Mouse (Mus musculus) olfactory bulb, adult 2 months (tissue): ENCODE measurements around the gene Kcnn3.

Experiments
- CTCF ChIP-seq: fragments of 200-500 bp; IDR thresholded peaks from 2 replicates; pipeline ENCODE4 v1.5.1; 2012; ENCODE audit warnings: low read depth, mild to moderate bottlenecking, low read length, moderate library complexity; ENCODE audit not compliant: insufficient read depth
- POLR2A ChIP-seq: fragments of 200-500 bp; IDR thresholded peaks from 2 replicates; pipeline ENCODE4 v1.6.1; 2012; ENCODE audit warnings: mild to moderate bottlenecking, low read depth, low read length, moderate library complexity; ENCODE audit not compliant: insufficient read depth

DNA sequence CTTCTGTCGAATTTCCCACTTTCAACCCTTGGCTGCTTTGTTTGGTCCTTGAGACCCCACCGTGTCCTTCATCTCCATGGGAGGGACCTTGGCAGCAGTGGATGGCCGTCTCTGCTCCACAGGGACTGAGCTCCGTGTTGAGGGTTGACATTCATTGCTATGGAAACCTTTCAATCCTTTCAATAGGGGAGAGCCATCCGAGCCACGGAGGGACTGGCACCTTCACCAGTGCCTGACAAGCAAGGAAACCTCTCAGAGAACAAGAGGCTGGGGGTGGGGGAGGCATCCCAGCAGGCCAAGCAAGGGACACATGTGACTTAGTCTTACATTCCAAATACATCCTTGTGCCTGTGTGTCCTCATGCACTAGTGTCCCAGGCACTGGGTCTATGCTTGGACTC, 102.9 kb downstream of the Kcnn3 start:
- no peak for TF ChIP-seq CTCF
- TF ChIP-seq POLR2A = no peak
